Mouse (Mus musculus): Measurements from ENCODE around the gene Tnrc6b. TPM values are rescaled to one million over a fixed set of nuclear protein-coding genes. Genes with fewer than 3 reads are reported as not detected.

The Tnrc6b gene
- total and polyA plus RNA-seq, 3 experiments, result 7.8 to 13.9 (median 8.0) TPM

GRCm38 (mm10) chr15:80744667-80745422 is 33.7 kb downstream of the Tnrc6b start:
- peaks cover 0 to 44% of the 10 kb centered on the region in 2 experiments; a peak in 2 of 4 replicates for H3K36me3 ChIP-seq (ENCODE audit: control insufficient read depth in 1 of 2, insufficient read depth in 2 of 2, low read length in 2 of 2)
- no peaks in the 10 kb centered on the region; a peak in 1 of 4 replicates for H3K27me3 ChIP-seq (ENCODE audit: control insufficient read depth in 1 of 2, insufficient read depth in 2 of 2, low read length in 2 of 2)
- peak overlapping the region; percentile 46 for H3K27ac ChIP-seq (ENCODE audit: control insufficient read depth, low read depth, low read length)
- H3K4me3 ChIP-seq (ENCODE audit: control insufficient read depth in 1 of 2, insufficient read depth in 1 of 2, low read depth in 2 of 2, low read length in 2 of 2), result no peak overlapping the region
- peaks cover 26 to 40% of the 10 kb centered on the region in 2 experiments for H3K4me1 ChIP-seq (ENCODE audit: control insufficient read depth in 1 of 2, insufficient read depth in 2 of 2, low read length in 2 of 2)
- H3K79me2 ChIP-seq (ENCODE audit: control insufficient read depth, insufficient read depth, low read length, poor library complexity), result no peaks in the 10 kb centered on the region
- H3K9ac ChIP-seq (ENCODE audit: control insufficient read depth, low read depth, low read length, poor library complexity, severe bottlenecking), result no peak overlapping the region
- DNase-seq (ENCODE audit: low read depth, low spot score), result peak; percentile 62
- H3K9me3 ChIP-seq (replicated peaks; ENCODE audit: insufficient read depth, low read length), result no peaks in the 10 kb centered on the region
- TF ChIP-seq ZMIZ1 (IDR thresholded peaks at IDR 0.05; ENCODE audit: low read depth, low read length), result no peak
- peak; percentile 89 for TF ChIP-seq RCOR1 (IDR thresholded peaks at IDR 0.05; ENCODE audit: low read depth, low read length)
- no peak for TF ChIP-seq POLR2A (IDR thresholded peaks at IDR 0.05; ENCODE audit: control insufficient read depth in 1 of 2, insufficient read depth in 1 of 2, low read depth in 1 of 2, low read length in 2 of 2, poor library complexity in 1 of 2)
- no peak for TF ChIP-seq NRF1 (IDR thresholded peaks at IDR 0.05; ENCODE audit: insufficient read depth, low read depth, low read length, poor library complexity, severe bottlenecking)
- peak; percentile 28 for TF ChIP-seq SIN3A (IDR thresholded peaks at IDR 0.05; ENCODE audit: low read length)
- TF ChIP-seq MEF2A (IDR thresholded peaks at IDR 0.05; ENCODE audit: extremely low read depth, insufficient replicate concordance, low read depth, low read length, poor library complexity, severe bottlenecking), result peak; percentile 93
- TF ChIP-seq CHD1 (IDR thresholded peaks at IDR 0.05; ENCODE audit: low read depth, low read length), result no peak
- TF ChIP-seq ETS1 (IDR thresholded peaks at IDR 0.05; ENCODE audit: low read depth, low read length), result peak; percentile 72; the same call in 1 of the 2 replicates
- TF ChIP-seq MAFK (IDR thresholded peaks at IDR 0.05; ENCODE audit: borderline replicate concordance, low read depth, low read length), result no peak
- no peak for TF ChIP-seq E2F4 (IDR thresholded peaks at IDR 0.05; ENCODE audit: borderline replicate concordance, low read depth, low read length)
- TF ChIP-seq KAT2A (conservative IDR thresholded peaks at IDR 0.05; ENCODE audit: low read depth, low read length), result no peak
- TF ChIP-seq MYC (IDR thresholded peaks at IDR 0.05; ENCODE audit: low read depth, low read length), result no peak
- no peak for TF ChIP-seq JUND (IDR thresholded peaks at IDR 0.05; ENCODE audit: low read depth, low read length)
- TF ChIP-seq SMC3 (IDR thresholded peaks at IDR 0.05; ENCODE audit: low read depth, low read length), result no peak
- TF ChIP-seq GATA1 (IDR thresholded peaks at IDR 0.05; ENCODE audit: low read depth, low read length), result peak; percentile 89
- TF ChIP-seq POLR2AphosphoS5 (IDR thresholded peaks at IDR 0.05; ENCODE audit: borderline replicate concordance, low read depth, low read length), result no peak
- peak; percentile 85 for TF ChIP-seq TCF12 (IDR thresholded peaks at IDR 0.05; ENCODE audit: low read depth, low read length)
- TF ChIP-seq GABPA (IDR thresholded peaks at IDR 0.05; ENCODE audit: low read depth, low read length), result no peak
- TF ChIP-seq CTCF (IDR thresholded peaks at IDR 0.05 in 2 of 3, conservative IDR thresholded peaks at IDR 0.05 in 1 of 3; ENCODE audit: control insufficient read depth in 1 of 3, insufficient read depth in 1 of 3, low read depth in 2 of 3, low read length in 3 of 3, poor library complexity in 1 of 3, severe bottlenecking in 1 of 3), result no peak
- no peak for TF ChIP-seq MAZ (IDR thresholded peaks at IDR 0.05; ENCODE audit: low read depth, low read length)
- TF ChIP-seq ZKSCAN1 (IDR thresholded peaks at IDR 0.05; ENCODE audit: low read depth, low read length), result no peak
- TF ChIP-seq MAX (IDR thresholded peaks at IDR 0.05; ENCODE audit: low read length), result no peak
- peak; percentile 88 for TF ChIP-seq TAL1 (IDR thresholded peaks at IDR 0.05; ENCODE audit: low read length)
- no peak for TF ChIP-seq POLR2AphosphoS2 (IDR thresholded peaks at IDR 0.05; ENCODE audit: low read length)
- no peak for TF ChIP-seq ELF1 (IDR thresholded peaks at IDR 0.05; ENCODE audit: low read depth, low read length)
- TF ChIP-seq EP300 (IDR thresholded peaks at IDR 0.05; ENCODE audit: low read depth in 1 of 2, low read length in 2 of 2), result peak; percentile 75 to 83
- TF ChIP-seq USF1 (IDR thresholded peaks at IDR 0.05; ENCODE audit: low read depth, low read length), result no peak
- no peak for TF ChIP-seq HCFC1 (IDR thresholded peaks at IDR 0.05; ENCODE audit: low read depth, low read length)
- 0 out of 2 replicates have a peak, but pooled peaks have one; percentile 8 for TF ChIP-seq BHLHE40 (IDR thresholded peaks at IDR 0.05; ENCODE audit: borderline replicate concordance, low read depth, low read length)
- no peak for TF ChIP-seq UBTF (IDR thresholded peaks at IDR 0.05; ENCODE audit: borderline replicate concordance, insufficient read depth, low read depth, low read length)
- TF ChIP-seq ZC3H11A (IDR thresholded peaks at IDR 0.05; ENCODE audit: low read depth, low read length), result no peak
- peak; percentile 97 for TF ChIP-seq ZNF384 (IDR thresholded peaks at IDR 0.05; ENCODE audit: low read depth, low read length)
- no peak; the same call in 1 of the 2 replicates for TF ChIP-seq MXI1 (IDR thresholded peaks at IDR 0.05; ENCODE audit: low read depth, low read length)
- TF ChIP-seq USF2 (IDR thresholded peaks at IDR 0.05; ENCODE audit: borderline replicate concordance in 1 of 2, insufficient read depth in 1 of 2, low read depth in 1 of 2, low read length in 2 of 2), result no peak
- TF ChIP-seq NELFE (IDR thresholded peaks at IDR 0.05; ENCODE audit: low read depth, low read length), result no peak
- no peak for TF ChIP-seq CHD2 (IDR thresholded peaks at IDR 0.05; ENCODE audit: low read length)

Data from MEL (cell line).